Mouse (Mus musculus): ENCODE measurements around the gene Tbc1d22a.
"Not testable (repeated sequence)": the region's sequence is repeated elsewhere in the genome, so short reads cannot be mapped to it uniquely, and the experiment has no call there.

Tbc1d22a gene

GRCm38 (mm10) chr15:86181321-86181720 lies 32.9 kb upstream of the Tbc1d22a start:
- DNase-seq: not testable (repeated sequence)

- DNase-seq: peak in 1 of 2 experiments; percentile 62
These were observed 32.3 kb upstream of the Tbc1d22a start for GRCm38 (mm10) chr15:86181941-86182439.

GRCm38 (mm10) chr15:86182646-86183045 lies 31.6 kb upstream of the Tbc1d22a start:
- DNase-seq: peak in 1 of 2 experiments; percentile 41

- no peak for DNase-seq
These were observed 30.8 kb upstream of the Tbc1d22a start for GRCm38 (mm10) chr15:86183484-86183883.

GRCm38 (mm10) chr15:86184071-86184470 lies 30.2 kb upstream of the Tbc1d22a start:
- DNase-seq: no peak

- DNase-seq: peak in 1 of 2 experiments; percentile 68
These were observed 29.2 kb upstream of the Tbc1d22a start for GRCm38 (mm10) chr15:86184851-86185688.

- DNase-seq: peak in 1 of 2 experiments; percentile 90
These were observed 28.3 kb upstream of the Tbc1d22a start, which contains the start of gene Cerk for GRCm38 (mm10) chr15:86185689-86186569. Gene Cerk (minus strand): TSS chr15:86186141.

- DNase-seq: peak in 1 of 2 experiments; percentile 42
These were observed 27.6 kb upstream of the Tbc1d22a start for GRCm38 (mm10) chr15:86186686-86187085.

- DNase-seq: peak in 1 of 2 experiments; percentile 70
These were observed 26.1 kb upstream of the Tbc1d22a start for GRCm38 (mm10) chr15:86188186-86188585.

- DNase-seq: peak; percentile 96 to 98
These were observed 25.4 kb upstream of the Tbc1d22a start for GRCm38 (mm10) chr15:86188746-86189470.

GRCm38 (mm10) chr15:86190387-86190786 lies 23.9 kb upstream of the Tbc1d22a start:
- DNase-seq: no peak

GRCm38 (mm10) chr15:86191505-86191904 lies 22.8 kb upstream of the Tbc1d22a start:
- DNase-seq: no peak

GRCm38 (mm10) chr15:86191933-86192332 lies 22.3 kb upstream of the Tbc1d22a start:
- no peak for DNase-seq

GRCm38 (mm10) chr15:86194676-86195453 lies 19.4 kb upstream of the Tbc1d22a start:
- peak in 1 of 2 experiments; percentile 40 for DNase-seq

GRCm38 (mm10) chr15:86199052-86199451 lies 15.2 kb upstream of the Tbc1d22a start:
- DNase-seq: no peak

- no peak for DNase-seq
These were observed 14.8 kb upstream of the Tbc1d22a start for GRCm38 (mm10) chr15:86199482-86199881.

GRCm38 (mm10) chr15:86200169-86200568 lies 14.1 kb upstream of the Tbc1d22a start:
- DNase-seq: no peak

- DNase-seq: peak; percentile 30 to 63
These were observed 13.2 kb upstream of the Tbc1d22a start for GRCm38 (mm10) chr15:86201095-86201494.

- DNase-seq: peak in 1 of 2 experiments; percentile 66
These were observed 12.4 kb upstream of the Tbc1d22a start for GRCm38 (mm10) chr15:86201696-86202330.

- DNase-seq: peak in 1 of 2 experiments; percentile 33
These were observed 11.6 kb upstream of the Tbc1d22a start for GRCm38 (mm10) chr15:86202640-86203039.

- no peak for DNase-seq
These were observed 10.9 kb upstream of the Tbc1d22a start for GRCm38 (mm10) chr15:86203292-86203793.

Measured in kidney, postnatal 36 days (tissue).